Mouse (Mus musculus) midbrain, embryonic 14.5 days (tissue): Measurements from ENCODE around the gene Exoc6b. TPM values are rescaled to one million over a fixed set of nuclear protein-coding genes. Genes with fewer than 3 reads are reported as not detected.

Experiments used
- ATAC-seq: fragments of 200-750 bp; cut with Nextera tagmentation; 2 replicates; pipeline ENCODE4 v1.8.0; 2017; ENCODE audit warnings: moderate number of reproducible peaks, moderate library complexity; ENCODE audit not compliant: low FRiP score, low TSS enrichment
- DNase-seq: peaks from one replicate; pipeline ENCODE4 v3.0.0-alpha.2; 2015
- H3K27ac ChIP-seq: fragments of 300-500 bp; sonication (generic); replicated peaks from 2 replicates; pipeline ENCODE4 v1.5.1; 2014; ENCODE audit warnings: mild to moderate bottlenecking, low read depth, low read length, moderate library complexity
- H3K27me3 ChIP-seq: fragments of 300-500 bp; sonication (generic); 2 replicates; pipeline ENCODE4 v1.6.1; 2014; ENCODE audit warnings: low read length, control low read depth, mixed read lengths; ENCODE audit not compliant: control insufficient read depth, insufficient read depth
- H3K36me3 ChIP-seq: fragments of 300-500 bp; sonication (generic); 2 replicates; pipeline ENCODE4 v1.6.1; 2014; ENCODE audit warnings: low read length, control low read depth; ENCODE audit not compliant: control insufficient read depth, insufficient read depth
- H3K4me1 ChIP-seq: fragments of 300-500 bp; sonication (generic); 2 replicates; pipeline ENCODE4 v1.6.1; 2014; ENCODE audit warnings: mild to moderate bottlenecking, antibody characterized with exemption, low read length, control low read depth; ENCODE audit not compliant: control insufficient read depth, insufficient read depth
- H3K4me2 ChIP-seq: fragments of 300-500 bp; sonication (generic); 2 replicates; pipeline ENCODE4 v1.6.1; 2014; ENCODE audit warnings: mild to moderate bottlenecking, low read length, moderate library complexity
- H3K4me3 ChIP-seq: fragments of 300-500 bp; sonication (generic); replicated peaks from 2 replicates; pipeline ENCODE4 v1.5.1; 2014; ENCODE audit warnings: low read depth, low read length
- H3K9ac ChIP-seq: fragments of 300-500 bp; sonication (generic); replicated peaks from 2 replicates; pipeline ENCODE4 v1.6.1; 2014; ENCODE audit warnings: mild to moderate bottlenecking, low read length, moderate library complexity
- H3K9me3 ChIP-seq: fragments of 300-500 bp; sonication (generic); 2 replicates; pipeline ENCODE4 v1.6.1; 2016; ENCODE audit warnings: low read length, control low read depth, mixed read lengths; ENCODE audit not compliant: control insufficient read depth
- WGBS: fragments of 180-500 bp; shearing (Covaris S2); extraction: QIAGEN DNeasy Blood & Tissue Kit; methylation state at CpG from one replicate; pipeline ENCODE4 v1.1.7; 2014; 5-methylcytosine and 5-hydroxymethylcytosine counted together
- polyA plus RNA-seq: library from polyadenylated mRNA; unstranded; fragments of >200 nt; fragmentation: Nextera tagmentation; extraction: Ambion mirVana; gene quantifications from 2 replicates; pipeline ENCODE4 v1.2.1, GENCODE M21; 2014

Exoc6b gene
- polyA plus RNA-seq, 1 experiment from 2014 or later = 64.9 TPM

- Histone ChIP-seq H3K27me3 (no peaks in the 10 kb centered on the region), H3K4me3 (no peak overlapping the region), H3K4me2 (no peak overlapping the region), H3K36me3 (no peaks in the 10 kb centered on the region), H3K4me1 (no peaks in the 10 kb centered on the region), H3K9me3 (no peaks in the 10 kb centered on the region), H3K9ac (no peak overlapping the region), H3K27ac (no peak overlapping the region)
- no peak for ATAC-seq
- no peak for DNase-seq
- WGBS = 91% methylated on average over 5 of the region's 5 CpGs
These were observed 193.4 kb downstream of the Exoc6b start for GRCm38 (mm10) chr6:84875869-84876268.

DNA sequence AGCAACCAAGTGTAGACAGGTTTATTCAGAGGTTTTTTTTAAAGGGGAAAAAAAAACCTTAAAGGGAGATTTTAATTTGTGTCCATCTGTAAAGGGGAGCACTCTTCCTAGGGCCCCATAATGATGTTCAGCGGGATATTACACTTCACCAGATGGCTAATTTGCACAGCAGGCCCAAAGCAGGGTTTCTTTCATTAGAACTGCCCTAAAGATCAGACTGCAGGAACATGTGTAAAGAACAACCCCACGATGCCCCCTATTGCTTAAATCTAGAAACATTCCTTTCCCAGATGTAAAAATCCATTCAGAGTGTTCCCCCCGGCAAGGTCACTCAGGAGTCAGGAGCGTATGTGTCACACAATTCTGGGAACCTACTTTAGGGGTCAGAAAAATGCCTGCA is 202.2 kb downstream of the Exoc6b start:
- Histone ChIP-seq H3K27me3 (no peaks in the 10 kb centered on the region), H3K9me3 (no peaks in the 10 kb centered on the region), H3K4me1 (peaks cover 4% of the 10 kb centered on the region; the same call in 1 of the 2 replicates), H3K4me2 (no peak overlapping the region), H3K9ac (no peak overlapping the region), H3K27ac (no peak overlapping the region), H3K4me3 (no peak overlapping the region), H3K36me3 (no peaks in the 10 kb centered on the region)
- no peak for ATAC-seq
- WGBS = 29% methylated on average over 4 of the region's 4 CpGs
- peak; percentile 46 for DNase-seq

GRCm38 (mm10) chr6:84864625-84865024 is 204.7 kb downstream of the Exoc6b start:
- Histone ChIP-seq H3K4me3 (no peak overlapping the region), H3K9ac (no peak overlapping the region), H3K36me3 (0 out of 2 replicates have a peak, but pooled peaks cover 3% of the 10 kb centered on the region), H3K27ac (no peak overlapping the region), H3K4me2 (no peak overlapping the region), H3K27me3 (no peaks in the 10 kb centered on the region), H3K4me1 (peaks cover 4% of the 10 kb centered on the region; the same call in 1 of the 2 replicates), H3K9me3 (no peaks in the 10 kb centered on the region)
- 92% methylated on average over 3 of the region's 3 CpGs for WGBS
- DNase-seq (no peak), ATAC-seq (no peak)

- 95% methylated on average over 1 of the region's 1 CpGs for WGBS
- no peak for DNase-seq
- H3K27ac ChIP-seq = no peak overlapping the region
- H3K4me3 ChIP-seq = no peak overlapping the region
- no peak overlapping the region for H3K4me2 ChIP-seq
- 0 out of 2 replicates have a peak, but pooled peaks cover 3% of the 10 kb centered on the region for H3K36me3 ChIP-seq
- H3K9ac ChIP-seq = no peak overlapping the region
- ATAC-seq = no peak
- no peaks in the 10 kb centered on the region for H3K9me3 ChIP-seq
- peaks cover 4% of the 10 kb centered on the region; the same call in 1 of the 2 replicates for H3K4me1 ChIP-seq
- no peaks in the 10 kb centered on the region for H3K27me3 ChIP-seq
These were observed 205.4 kb downstream of the Exoc6b start for GRCm38 (mm10) chr6:84863816-84864375.

DNA sequence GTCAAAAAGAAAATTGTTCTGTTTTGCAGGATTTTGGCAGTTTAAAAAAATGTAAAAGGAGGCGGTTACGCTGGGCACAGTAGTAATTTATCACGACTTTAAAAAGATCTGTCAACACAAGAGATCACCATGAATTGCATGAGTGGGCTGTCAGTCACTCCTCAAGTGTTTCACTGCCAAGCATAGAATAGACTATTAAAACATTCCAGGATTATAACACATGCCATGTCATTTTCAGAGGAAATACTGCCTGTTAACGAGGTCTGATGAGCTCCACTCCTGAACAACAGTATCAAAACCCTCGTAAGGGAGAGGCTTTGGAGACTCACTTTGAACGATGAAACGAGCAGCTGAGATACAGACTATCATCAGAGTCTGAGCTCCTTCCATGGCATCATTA is 223.6 kb downstream of the Exoc6b start:
- Histone ChIP-seq H3K4me1 (no peaks in the 10 kb centered on the region), H3K27ac (no peak overlapping the region), H3K4me3 (no peak overlapping the region), H3K27me3 (no peaks in the 10 kb centered on the region), H3K36me3 (peaks cover 15% of the 10 kb centered on the region), H3K9me3 (no peaks in the 10 kb centered on the region), H3K4me2 (no peak overlapping the region), H3K9ac (no peak overlapping the region)
- DNase-seq = no peak
- 74% methylated on average over 7 of the region's 7 CpGs for WGBS
- ATAC-seq = no peak

DNA sequence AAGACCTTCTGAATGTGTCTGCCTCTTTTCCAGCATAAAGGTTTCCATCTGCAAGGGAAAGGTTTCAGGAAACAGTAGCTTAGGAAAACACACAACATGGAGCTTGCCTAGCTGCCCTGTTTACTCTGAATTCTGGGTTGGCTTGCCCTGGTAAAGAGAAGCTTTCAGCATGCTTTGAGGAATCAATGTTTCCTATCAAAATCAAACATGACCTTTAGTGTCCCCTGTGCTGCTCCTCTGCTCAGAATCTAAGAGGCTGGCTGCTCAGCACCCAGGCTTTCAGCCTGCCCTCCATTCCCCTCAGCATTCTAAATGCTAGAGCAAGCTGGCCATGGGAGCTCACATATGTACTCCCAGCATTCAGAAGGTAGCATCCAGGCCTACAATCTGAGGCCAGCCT is 228.2 kb downstream of the Exoc6b start:
- Histone ChIP-seq H3K4me2 (no peak overlapping the region), H3K4me3 (no peak overlapping the region), H3K36me3 (peaks cover 4% of the 10 kb centered on the region; the same call in 1 of the 2 replicates), H3K27me3 (no peaks in the 10 kb centered on the region), H3K4me1 (no peaks in the 10 kb centered on the region), H3K27ac (no peak overlapping the region), H3K9me3 (no peaks in the 10 kb centered on the region), H3K9ac (no peak overlapping the region)
- ATAC-seq (no peak), DNase-seq (no peak)

GRCm38 (mm10) chr6:84807546-84807945 is 261.8 kb downstream of the Exoc6b start:
- ATAC-seq = no peak
- no peak overlapping the region for H3K4me3 ChIP-seq
- no peak overlapping the region for H3K9ac ChIP-seq
- no peak for DNase-seq
- no peaks in the 10 kb centered on the region for H3K4me1 ChIP-seq
- H3K36me3 ChIP-seq = no peaks in the 10 kb centered on the region; the same call in 1 of the 2 replicates
- H3K9me3 ChIP-seq = no peaks in the 10 kb centered on the region
- WGBS = 90% methylated on average over 7 of the region's 7 CpGs
- H3K27me3 ChIP-seq = no peaks in the 10 kb centered on the region
- H3K27ac ChIP-seq = no peak overlapping the region
- no peak overlapping the region for H3K4me2 ChIP-seq

- ATAC-seq = no peak
These were observed 263.1 kb downstream of the Exoc6b start for GRCm38 (mm10) chr6:84806132-84806730.

GRCm38 (mm10) chr6:84798736-84799135 is 270.6 kb downstream of the Exoc6b start:
- Histone ChIP-seq H3K27ac (no peak overlapping the region), H3K4me3 (no peak overlapping the region), H3K27me3 (no peaks in the 10 kb centered on the region), H3K4me2 (no peak overlapping the region), H3K9me3 (no peaks in the 10 kb centered on the region), H3K9ac (no peak overlapping the region), H3K36me3 (no peaks in the 10 kb centered on the region), H3K4me1 (no peaks in the 10 kb centered on the region; the same call in 1 of the 2 replicates)
- DNase-seq (no peak), ATAC-seq (no peak)
- WGBS = 92% methylated on average over 3 of the region's 3 CpGs

More at GRCm38 (mm10) chr6:84806132-84806730, 263.1 kb downstream of the Exoc6b start:
- Histone ChIP-seq H3K4me1 (no peaks in the 10 kb centered on the region), H3K27me3 (no peaks in the 10 kb centered on the region), H3K9ac (no peak overlapping the region), H3K9me3 (no peaks in the 10 kb centered on the region), H3K27ac (no peak overlapping the region), H3K4me2 (no peak overlapping the region), H3K36me3 (no peaks in the 10 kb centered on the region), H3K4me3 (no peak overlapping the region)
- no peak for DNase-seq
- 51% methylated on average over 2 of the region's 2 CpGs for WGBS
